Mouse (Mus musculus) heart, embryonic 14.5 days (tissue): ENCODE measurements around the gene Dcst1. TPM values are rescaled to one million over a fixed set of nuclear protein-coding genes. Genes with fewer than 3 reads are reported as not detected.

Experiments
- ATAC-seq: fragments of 200-750 bp; cut with Nextera tagmentation; 2 replicates; pipeline ENCODE4 v1.8.0; 2017; ENCODE audit warnings: low read depth, moderate TSS enrichment; ENCODE audit not compliant: insufficient number of reproducible peaks, insufficient read depth, low FRiP score
- H3K27ac ChIP-seq, 2 experiments: fragments of 200-500 bp in 1 of 2; fragments of 300-500 bp in 1 of 2; sonication (generic) in 1 of 2; replicated peaks in 1 of 2; 2 replicates each; pipeline ENCODE4 v1.5.1; 2012 to 2014; ENCODE audit warnings: low read depth in 2 of 2, low read length in 2 of 2, control low read depth in 1 of 2, mild to moderate bottlenecking in 1 of 2, mixed read lengths in 1 of 2; ENCODE audit not compliant: control insufficient read depth in 1 of 2, insufficient read depth in 1 of 2
- H3K27me3 ChIP-seq: fragments of 300-500 bp; sonication (generic); 2 replicates; pipeline ENCODE4 v1.6.1; 2014; ENCODE audit warnings: mild to moderate bottlenecking, low read length, control low read depth; ENCODE audit not compliant: control insufficient read depth, insufficient read depth
- H3K36me3 ChIP-seq: fragments of 300-500 bp; sonication (generic); 2 replicates; pipeline ENCODE4 v1.6.1; 2014; ENCODE audit warnings: mild to moderate bottlenecking, control low read depth, low read length, mixed read lengths; ENCODE audit not compliant: control insufficient read depth, insufficient read depth
- H3K4me1 ChIP-seq, 2 experiments: fragments of 200-500 bp in 1 of 2; fragments of 300-500 bp in 1 of 2; sonication (generic) in 1 of 2; 2 replicates each; pipeline ENCODE4 v1.6.1; 2012 to 2014; ENCODE audit warnings: low read length in 2 of 2, control low read depth in 1 of 2, mixed read lengths in 1 of 2; ENCODE audit not compliant: control insufficient read depth in 2 of 2, insufficient read depth in 2 of 2
- H3K4me2 ChIP-seq: fragments of 300-500 bp; sonication (generic); 2 replicates; pipeline ENCODE4 v1.6.1; 2014; ENCODE audit warnings: mild to moderate bottlenecking, low read length
- H3K4me3 ChIP-seq, 2 experiments: fragments of 200-500 bp in 1 of 2; fragments of 300-500 bp in 1 of 2; sonication (generic) in 1 of 2; 2 replicates each; pipeline ENCODE4 v1.5.1; 2012 to 2014; ENCODE audit warnings: low read length in 2 of 2, mild to moderate bottlenecking in 2 of 2, control low read depth in 1 of 2, low read depth in 1 of 2, moderate library complexity in 1 of 2; ENCODE audit not compliant: control insufficient read depth in 1 of 2, insufficient read depth in 1 of 2
- H3K9ac ChIP-seq: fragments of 300-500 bp; sonication (generic); 2 replicates; pipeline ENCODE4 v1.6.1; 2014; ENCODE audit warnings: mild to moderate bottlenecking, low read length
- H3K9me3 ChIP-seq: fragments of 300-500 bp; sonication (generic); 2 replicates; pipeline ENCODE4 v1.6.1; 2016; ENCODE audit warnings: low read length, control low read depth; ENCODE audit not compliant: control insufficient read depth
- WGBS: fragments of 180-500 bp; shearing (Covaris S2); extraction: QIAGEN DNeasy Blood & Tissue Kit; methylation state at CpG from one replicate; pipeline ENCODE4 v1.1.7; 2014; 5-methylcytosine and 5-hydroxymethylcytosine counted together
- polyA plus RNA-seq: library from polyadenylated mRNA; unstranded; fragments of >200 nt; fragmentation: Nextera tagmentation; extraction: Ambion mirVana; gene quantifications from 2 replicates; pipeline ENCODE4 v1.2.1, GENCODE M21; 2014

The Dcst1 gene
- polyA plus RNA-seq, 1 experiment from 2014 or later: 0.18 TPM

DNA sequence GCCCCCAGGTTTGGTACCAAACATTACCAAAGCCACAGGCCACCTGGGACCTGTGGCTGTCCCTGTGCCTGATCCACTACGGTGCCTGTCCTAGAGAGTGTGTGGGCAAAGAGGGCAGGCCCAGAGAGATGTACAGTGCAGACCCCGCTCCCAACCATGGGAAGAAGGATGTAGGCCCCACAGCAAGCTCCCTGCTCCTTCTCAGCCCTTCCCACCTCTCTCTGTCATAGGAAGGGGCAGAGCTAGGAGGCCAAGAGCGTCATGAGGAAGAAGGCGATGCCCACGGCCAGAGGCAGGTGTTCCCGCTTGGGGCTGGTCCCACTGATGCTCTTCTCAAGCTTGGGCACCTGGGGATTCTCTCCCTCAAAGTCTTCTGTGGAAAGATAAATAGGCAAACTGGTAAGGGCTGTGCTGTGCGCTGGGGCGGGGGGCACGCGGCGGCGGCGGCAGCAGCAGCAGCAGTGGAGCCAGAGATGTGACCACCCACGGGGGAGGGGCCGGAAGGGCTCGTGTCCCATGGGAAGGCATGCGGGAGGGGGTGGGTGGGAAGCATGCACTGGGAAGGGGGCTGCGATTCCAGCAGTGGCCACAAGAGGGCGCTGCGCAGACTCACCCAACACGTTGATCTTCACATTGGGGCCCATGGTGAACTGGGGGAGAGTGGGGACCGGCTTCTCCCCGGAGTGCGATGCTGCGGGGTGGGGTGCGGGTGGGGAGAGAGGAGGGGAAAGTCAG is 49.7 kb downstream of the Dcst1 start:
- H3K9me3 ChIP-seq: no peaks in the 10 kb centered on the region
- no peaks in the 10 kb centered on the region for H3K36me3 ChIP-seq
- peaks cover 33% of the 10 kb centered on the region for H3K27me3 ChIP-seq
- peak overlapping the region; percentile 66 for H3K9ac ChIP-seq
- H3K4me3 ChIP-seq: peak overlapping the region; percentile 28 to 37
- H3K4me1 ChIP-seq: peaks cover 30 to 40% of the 10 kb centered on the region in 2 experiments
- peak; percentile 17; the same call in 1 of the 2 replicates for ATAC-seq
- peak overlapping the region; percentile 67 for H3K4me2 ChIP-seq
- WGBS: 11% methylated on average over 21 of the region's 26 CpGs
- H3K27ac ChIP-seq: no peak overlapping the region

DNA sequence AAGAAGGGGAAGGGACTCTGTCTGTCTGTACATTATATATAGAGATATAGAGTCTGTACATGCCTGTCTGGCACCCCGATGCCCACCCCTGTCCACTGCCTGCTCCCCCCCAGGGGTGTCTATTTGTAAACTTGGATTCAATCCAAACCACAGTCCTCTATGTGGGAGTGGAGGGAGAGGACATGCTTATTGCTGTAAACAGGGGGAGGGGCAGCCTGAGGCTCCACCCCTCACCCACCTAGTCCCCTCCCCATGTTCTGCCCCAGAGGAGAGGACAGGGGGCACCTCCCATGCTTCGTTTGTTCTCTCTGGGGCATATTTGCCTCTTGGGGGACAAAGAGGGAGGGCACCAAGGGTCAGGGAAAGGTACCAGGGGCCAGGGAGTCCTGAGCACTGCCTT is 50.3 kb downstream of the Dcst1 start:
- WGBS: 52% methylated on average over 2 of the region's 2 CpGs
- Histone ChIP-seq H3K4me1 (peaks cover 26 to 34% of the 10 kb centered on the region in 2 experiments), H3K27ac (no peak overlapping the region), H3K27me3 (peaks cover 28% of the 10 kb centered on the region), H3K4me2 (peak overlapping the region; percentile 67), H3K4me3 (no peak overlapping the region), H3K36me3 (no peaks in the 10 kb centered on the region), H3K9ac (0 out of 2 replicates have a peak overlapping the region, but pooled peaks have one; percentile 66), H3K9me3 (no peaks in the 10 kb centered on the region)
- ATAC-seq: 0 out of 2 replicates have a peak, but pooled peaks have one; percentile 3

DNA sequence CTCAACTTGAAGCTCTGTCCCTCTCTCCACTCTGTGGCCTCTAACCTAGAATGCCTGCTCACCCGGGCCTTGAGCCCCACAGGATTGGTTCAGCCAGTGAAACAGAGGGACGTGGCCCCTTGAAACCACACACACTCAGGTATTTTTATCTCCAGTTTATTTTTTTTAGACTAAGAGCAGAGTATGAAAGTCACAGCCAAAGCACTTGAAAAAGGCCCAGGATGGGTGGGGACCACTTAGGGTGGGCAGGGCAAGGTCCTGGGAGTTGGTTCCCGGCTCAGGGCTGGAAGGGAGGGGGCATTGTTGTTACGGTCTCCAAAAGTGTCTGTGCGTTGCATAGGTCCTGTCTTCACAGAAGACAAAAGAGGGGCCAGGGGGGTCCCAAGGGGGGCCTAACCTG is 50.7 kb downstream of the Dcst1 start:
- no peaks in the 10 kb centered on the region for H3K36me3 ChIP-seq
- peaks cover 23 to 30% of the 10 kb centered on the region in 2 experiments for H3K4me1 ChIP-seq
- no peaks in the 10 kb centered on the region for H3K9me3 ChIP-seq
- no peak overlapping the region for H3K4me3 ChIP-seq
- whole genome bisulfite sequencing: 41% methylated on average over 5 of the region's 5 CpGs
- no peak for ATAC-seq
- peaks cover 23% of the 10 kb centered on the region for H3K27me3 ChIP-seq
- no peak overlapping the region for H3K27ac ChIP-seq
- H3K4me2 ChIP-seq: no peak overlapping the region
- no peak overlapping the region for H3K9ac ChIP-seq

DNA sequence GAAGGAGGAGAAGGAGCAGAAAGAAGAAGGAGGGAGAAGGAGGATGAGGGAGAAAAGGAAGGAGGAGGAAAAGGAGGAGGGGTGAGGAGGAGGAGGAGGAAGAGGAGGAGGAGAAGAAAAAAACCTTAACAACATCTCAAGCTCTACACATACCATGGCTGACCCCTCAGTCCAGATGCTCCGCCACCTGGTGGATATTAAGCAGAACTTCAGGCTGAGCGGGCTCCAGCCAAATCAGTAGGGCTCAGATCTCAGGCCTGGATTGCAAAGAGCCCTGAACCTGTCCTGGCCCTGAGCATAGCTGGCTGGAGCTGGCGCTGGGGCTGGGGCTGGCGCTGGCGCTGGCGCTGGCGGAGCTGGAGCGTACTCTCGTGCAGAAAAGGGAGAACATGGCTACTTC is 57.0 kb downstream of the Dcst1 start:
- Histone ChIP-seq H3K27ac (no peak overlapping the region), H3K9me3 (no peaks in the 10 kb centered on the region), H3K36me3 (no peaks in the 10 kb centered on the region), H3K4me1 (no peaks in the 10 kb centered on the region), H3K9ac (no peak overlapping the region), H3K4me2 (no peak overlapping the region), H3K4me3 (no peak overlapping the region), H3K27me3 (no peaks in the 10 kb centered on the region)
- 2% methylated on average over 9 of the region's 9 CpGs for WGBS
- peak; percentile 44; the same call in 1 of the 2 replicates for ATAC-seq

DNA sequence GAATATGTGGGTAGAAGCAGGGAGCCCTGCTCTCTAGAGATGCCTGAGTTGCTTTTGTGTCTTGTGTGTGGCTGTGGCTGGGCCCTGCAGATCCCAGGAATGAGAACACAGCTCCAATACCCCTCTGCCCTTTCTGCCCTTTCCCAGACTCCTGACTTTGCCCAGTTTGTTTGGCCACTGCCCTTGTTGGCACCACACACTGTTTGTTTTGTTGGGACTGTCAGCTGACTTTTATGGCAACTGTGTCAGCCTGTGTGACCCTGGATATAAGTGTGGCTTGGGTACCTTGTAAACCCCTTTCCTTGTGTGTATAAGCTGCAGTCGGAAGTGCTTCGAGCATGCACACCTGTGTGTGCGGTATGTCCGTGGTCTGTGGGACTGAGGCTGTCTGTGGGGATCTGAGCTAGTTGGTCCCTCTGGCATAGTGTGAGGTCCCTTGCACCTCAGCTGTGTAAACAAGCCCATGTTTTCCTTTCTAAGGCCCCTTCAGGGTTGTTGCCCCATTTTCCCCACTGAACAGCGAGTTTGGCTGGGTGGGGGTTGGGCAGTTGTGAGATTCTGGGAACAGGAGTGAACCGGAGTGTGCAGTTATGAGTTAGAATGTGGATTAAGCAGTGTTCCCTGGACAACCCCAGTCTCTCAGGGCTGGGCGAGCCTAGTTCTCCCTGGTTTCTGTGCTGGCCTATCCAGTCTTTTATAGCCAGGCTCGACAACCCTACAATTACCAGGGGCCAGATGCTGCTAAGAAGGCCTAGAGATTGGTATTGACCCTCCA is 59.3 kb downstream of the Dcst1 start:
- H3K27me3 ChIP-seq: no peaks in the 10 kb centered on the region
- no peaks in the 10 kb centered on the region for H3K9me3 ChIP-seq
- no peaks in the 10 kb centered on the region for H3K36me3 ChIP-seq
- H3K4me2 ChIP-seq: no peak overlapping the region
- H3K4me3 ChIP-seq: no peak overlapping the region
- no peak overlapping the region for H3K27ac ChIP-seq
- H3K4me1 ChIP-seq: no peaks in the 10 kb centered on the region
- no peak for ATAC-seq
- H3K9ac ChIP-seq: no peak overlapping the region
- 73% methylated on average over 8 of the region's 8 CpGs for WGBS

DNA sequence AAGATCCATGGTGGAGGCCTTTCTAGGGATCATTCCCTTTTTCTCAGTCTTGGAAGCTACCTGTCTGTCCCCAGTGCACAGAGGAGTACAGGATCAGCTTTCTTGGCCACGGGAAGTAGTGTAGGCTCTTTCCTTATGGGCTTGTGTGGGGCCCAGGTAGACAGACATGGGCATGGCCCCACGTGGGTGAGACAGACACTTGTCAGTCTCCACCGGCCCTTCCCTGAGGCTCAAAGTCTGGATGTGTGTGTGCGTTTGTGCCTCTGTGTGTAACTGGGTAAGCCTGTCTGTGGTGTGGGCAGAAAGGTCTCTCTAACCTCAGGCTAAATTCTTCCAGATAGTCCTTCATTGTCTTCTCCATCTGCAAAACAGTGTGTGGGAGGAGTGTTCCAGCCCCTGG is 59.9 kb downstream of the Dcst1 start:
- no peak overlapping the region for H3K4me3 ChIP-seq
- H3K4me1 ChIP-seq: peaks cover 0 to 1% of the 10 kb centered on the region in 2 experiments; a peak in 1 of 4 replicates
- H3K27ac ChIP-seq: no peak overlapping the region
- no peaks in the 10 kb centered on the region for H3K9me3 ChIP-seq
- H3K36me3 ChIP-seq: no peaks in the 10 kb centered on the region
- no peak for ATAC-seq
- WGBS: 57% methylated on average over 4 of the region's 4 CpGs
- no peak overlapping the region for H3K4me2 ChIP-seq
- H3K9ac ChIP-seq: no peak overlapping the region
- H3K27me3 ChIP-seq: 0 out of 2 replicates have a peak, but pooled peaks cover 2% of the 10 kb centered on the region

DNA sequence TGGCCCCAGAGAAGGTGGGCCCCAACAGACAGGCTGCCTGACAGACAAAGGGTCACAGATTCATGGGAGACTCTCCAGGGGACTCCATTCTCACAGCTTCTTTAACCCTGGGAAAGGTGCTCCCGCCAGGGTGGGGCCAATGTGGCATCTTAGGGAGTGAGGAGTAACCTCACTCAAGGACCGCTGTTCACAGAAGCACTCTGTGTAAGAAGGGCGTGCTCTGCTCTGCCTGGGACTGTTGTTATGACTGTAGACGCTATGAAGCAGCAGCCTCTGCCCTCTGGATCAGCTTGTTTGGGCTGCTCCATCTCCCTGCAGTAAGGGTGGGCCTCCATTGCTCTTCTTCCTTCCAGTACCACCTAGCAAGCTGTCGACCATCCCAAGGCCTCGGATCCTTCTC is 60.6 kb downstream of the Dcst1 start:
- H3K4me1 ChIP-seq: peaks cover 1 to 5% of the 10 kb centered on the region in 2 experiments; a peak in 2 of 4 replicates
- H3K4me2 ChIP-seq: no peak overlapping the region
- H3K4me3 ChIP-seq: no peak overlapping the region
- H3K9ac ChIP-seq: no peak overlapping the region
- H3K36me3 ChIP-seq: no peaks in the 10 kb centered on the region
- ATAC-seq: no peak
- H3K27ac ChIP-seq: no peak overlapping the region
- H3K9me3 ChIP-seq: no peaks in the 10 kb centered on the region
- 0 out of 2 replicates have a peak, but pooled peaks cover 4% of the 10 kb centered on the region for H3K27me3 ChIP-seq
- 53% methylated on average over 6 of the region's 6 CpGs for WGBS
